Comparison of ENCODE assay signal across 17 mouse cellular contexts in the genomic region with DNA sequence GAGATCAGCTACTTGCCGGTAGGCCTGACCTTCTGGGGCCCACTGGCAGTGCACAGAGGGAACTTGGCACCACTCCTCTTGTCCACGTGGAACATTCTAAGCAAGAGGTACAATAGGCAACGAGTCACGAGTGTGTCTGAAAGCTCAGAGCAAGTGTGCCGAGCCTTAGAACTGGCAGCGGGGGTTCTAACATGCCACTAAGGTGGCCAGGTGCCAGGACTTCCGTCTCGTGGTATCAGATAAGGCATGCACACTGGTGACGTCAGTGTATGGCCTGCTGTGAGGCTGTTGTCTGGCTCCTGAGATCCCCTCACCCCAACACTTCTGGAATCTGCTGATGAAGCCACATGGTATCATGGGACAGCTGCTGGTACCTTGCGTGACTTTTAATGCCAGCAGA.
DNase-seq lines count a peak whose midpoint lies in the region; ATAC-seq lines count a peak whose summit lies in the region.
"Had no signal": no experiment of that assay in that cellular context is flagged by ENCODE, and none has a peak within 500 bp of the region (broad histone marks: within the 10 kb centered on the region; RNA-seq: fewer than 3 reads in every experiment).

No protein-coding gene starts in this region.

- H3K4me1 ChIP-seq in midbrain, embryonic 15.5 days: peaks cover 55% of the 10 kb centered on the region

- no peak overlapping the region for H3K4me2 ChIP-seq in midbrain, embryonic 15.5 days
- H3K4me2 ChIP-seq: hindbrain, embryonic 15.5 days; limb, embryonic 13.5 days; lung, embryonic 15.5 days; neural tube, embryonic 12.5 days; stomach, embryonic 15.5 days had no signal

- WGBS in midbrain, embryonic 15.5 days: 54% methylated on average over 10 of the region's 10 CpGs

- peak; percentile 48; the same call in 1 of the 2 replicates for ATAC-seq in common myeloid progenitor, adult 5-6 weeks (replicated peaks; ENCODE audit: low read depth, poor library complexity, severe bottlenecking)
- ATAC-seq in midbrain, embryonic 15.5 days (replicated peaks): no peak

- no peak overlapping the region for H3K4me3 ChIP-seq in midbrain, embryonic 15.5 days
- H3K4me3 ChIP-seq: embryonic facial prominence, embryonic 10.5 days; hindbrain, embryonic 15.5 days; limb, embryonic 13.5 days; lung, embryonic 15.5 days; neural tube, embryonic 12.5 days; stomach, embryonic 15.5 days had no signal

- peak; percentile 40 to 49 for DNase-seq in heart, adult 18-20 months
- DNase-seq in heart, adult 11 months: no peak
- DNase-seq in 416B (ENCODE audit: low read depth): peak; percentile 77
- peak; percentile 5 for DNase-seq in Muller cell, postnatal 12 days (ENCODE audit: inconsistent ontology term)
- DNase-seq in layer of hippocampus, adult 9-10 months (ENCODE audit: low spot score): no peak
- no peak for DNase-seq in layer of hippocampus, adult 9-11 months
- DNase-seq: gastrocnemius, postnatal 25 days; right cerebral cortex, postnatal 4 days had no signal

- H3K27me3 ChIP-seq in midbrain, embryonic 15.5 days (replicated peaks): no peaks in the 10 kb centered on the region
- H3K27me3 ChIP-seq: hindbrain, embryonic 15.5 days; neural tube, embryonic 12.5 days had no signal

- H3K9me3 ChIP-seq in midbrain, embryonic 15.5 days: no peaks in the 10 kb centered on the region
- H3K9me3 ChIP-seq: embryonic facial prominence, embryonic 10.5 days; hindbrain, embryonic 15.5 days; limb, embryonic 13.5 days; lung, embryonic 15.5 days; neural tube, embryonic 12.5 days; stomach, embryonic 15.5 days had no signal

- no peak overlapping the region for H3K9ac ChIP-seq in midbrain, embryonic 15.5 days
- H3K9ac ChIP-seq: hindbrain, embryonic 15.5 days; limb, embryonic 13.5 days; lung, embryonic 15.5 days; neural tube, embryonic 12.5 days; stomach, embryonic 15.5 days had no signal

- no peaks in the 10 kb centered on the region for H3K36me3 ChIP-seq in midbrain, embryonic 15.5 days (replicated peaks)
- H3K36me3 ChIP-seq: embryonic facial prominence, embryonic 10.5 days; hindbrain, embryonic 15.5 days; limb, embryonic 13.5 days; lung, embryonic 15.5 days; neural tube, embryonic 12.5 days; stomach, embryonic 15.5 days had no signal

- H3K27ac ChIP-seq in midbrain, embryonic 15.5 days: no peak overlapping the region
- H3K27ac ChIP-seq: embryonic facial prominence, embryonic 10.5 days; hindbrain, embryonic 15.5 days; kidney, postnatal 0 days; limb, embryonic 13.5 days; lung, embryonic 15.5 days; neural tube, embryonic 12.5 days; stomach, embryonic 15.5 days had no signal

Comparison
In these comparisons a context has a peak if more than half of its experiments do, and no peak if none do; other contexts are left out.
1. DNase-seq: peak in heart, adult 18-20 months (2 of 2), 416B (single experiment) and Muller cell, postnatal 12 days (single experiment); none in heart, adult 11 months (single experiment), layer of hippocampus, adult 9-10 months (single experiment) and layer of hippocampus, adult 9-11 months (single experiment).